Mouse (Mus musculus): ENCODE results near the gene Fam129b.

- no peak for TF ChIP-seq CHD2 (IDR thresholded peaks at IDR 0.05; ENCODE audit: low read depth, low read length)
- TF ChIP-seq HCFC1 (IDR thresholded peaks at IDR 0.05; ENCODE audit: borderline replicate concordance, insufficient read depth, low read length): no peak
Measured at GRCm38 (mm10) chr2:32888551-32888950, 12.6 kb downstream of the Fam129b start.
